Mouse (Mus musculus) urinary bladder, adult 2 months (tissue): ENCODE measurements at regions not wholly inside any gene's neighbourhood (a gene's known extent, or its start where the extent isn't known, plus 50 kb on each side); places are given as distances from the start of the nearest gene placed in this dataset.

Experiments
- DNase-seq: peaks from one replicate; pipeline ENCODE4 v3.0.0; 2022; ENCODE audit warnings: low spot score

GRCm38 (mm10) chr15:59954345-59954744, 62.1 kb downstream of the 4933412E24Rik start:
- DNase-seq: no peak

- no peak for DNase-seq
Observed at GRCm38 (mm10) chr15:59953857-59954256, 62.6 kb downstream of the 4933412E24Rik start.

GRCm38 (mm10) chr15:59950617-59951216, 65.7 kb downstream of the 4933412E24Rik start:
- DNase-seq: no peak

- no peak for DNase-seq
Observed at GRCm38 (mm10) chr15:59945208-59945607, 71.2 kb downstream of the 4933412E24Rik start.

GRCm38 (mm10) chr15:59936486-59936885, 79.9 kb downstream of the 4933412E24Rik start:
- DNase-seq: no peak

GRCm38 (mm10) chr15:59913860-59914259, 102.6 kb downstream of the 4933412E24Rik start:
- no peak for DNase-seq

- DNase-seq: no peak
Observed at GRCm38 (mm10) chr15:59908300-59908699, 108.1 kb downstream of the 4933412E24Rik start.

- no peak for DNase-seq
Observed at GRCm38 (mm10) chr15:59905832-59906797, 110.3 kb downstream of the 4933412E24Rik start.

GRCm38 (mm10) chr15:59904741-59905140, 111.7 kb downstream of the 4933412E24Rik start:
- no peak for DNase-seq

GRCm38 (mm10) chr15:59888996-59889395, 127.4 kb downstream of the 4933412E24Rik start:
- no peak for DNase-seq

GRCm38 (mm10) chr15:59888131-59888459, 128.3 kb downstream of the 4933412E24Rik start:
- no peak for DNase-seq

- no peak for DNase-seq
Observed at GRCm38 (mm10) chr15:59887381-59888130, 128.9 kb downstream of the 4933412E24Rik start.

GRCm38 (mm10) chr15:59886036-59886435, 130.4 kb downstream of the 4933412E24Rik start:
- no peak for DNase-seq

- no peak for DNase-seq
Observed at GRCm38 (mm10) chr15:59882444-59882843, 134.0 kb downstream of the 4933412E24Rik start.

- no peak for DNase-seq
Observed at GRCm38 (mm10) chr15:59880426-59880825, 136.0 kb downstream of the 4933412E24Rik start.

GRCm38 (mm10) chr15:59879311-59879710, 137.1 kb downstream of the 4933412E24Rik start:
- no peak for DNase-seq

- no peak for DNase-seq
Observed at GRCm38 (mm10) chr15:59876279-59876742, 140.1 kb downstream of the 4933412E24Rik start.

- no peak for DNase-seq
Observed at GRCm38 (mm10) chr15:59866701-59867100, 149.7 kb downstream of the 4933412E24Rik start.

- DNase-seq: no peak
Observed at GRCm38 (mm10) chr15:59864746-59865499, 151.5 kb downstream of the 4933412E24Rik start.

- no peak for DNase-seq
Observed at GRCm38 (mm10) chr15:59852271-59853000, 164.0 kb downstream of the 4933412E24Rik start.
